9 mouse cellular contexts compared by ENCODE assay signal in genomic region chr7:133793248-133794131, GRCm38 (mm10). TPM values are rescaled to one million over a fixed set of nuclear protein-coding genes. Genes with fewer than 3 reads are reported as not detected.
DNase-seq lines count a peak whose midpoint lies in the region; ATAC-seq and TF ChIP-seq lines count a peak whose summit lies in the region.
"Had no signal": no experiment of that assay in that cellular context is flagged by ENCODE, and none has a peak within 500 bp of the region (broad histone marks: within the 10 kb centered on the region; RNA-seq: fewer than 3 reads in every experiment).

No protein-coding gene starts in this region.

- TF ChIP-seq CTCF in brain, embryonic 14.5 days (IDR thresholded peaks at IDR 0.05; ENCODE audit: borderline replicate concordance, extremely low read depth, insufficient read depth, insufficient read length) = no peak

- intact Hi-C loops in heart, postnatal 14 days (cut with DNase I) = no loop called here

- peak; percentile 35 to 50 for DNase-seq in frontal cortex, postnatal 36 days (ENCODE audit: low spot score in 2 of 2)
- no peak for DNase-seq in frontal cortex, postnatal 14 days (ENCODE audit: low spot score in 2 of 2)
- DNase-seq in 3T3-L1 (ENCODE audit: low read depth, low spot score) = peak; percentile 88
- peak; percentile 70 for DNase-seq in brain, embryonic 14.5 days (ENCODE audit: low read depth)
- DNase-seq in heart, postnatal 14 days = peak; percentile 23 to 35
- peak; percentile 49 to 54 for DNase-seq in layer of hippocampus, postnatal 36 days
- no peak for DNase-seq in thymus, postnatal 0 days (ENCODE audit: low spot score)

- no peak for ATAC-seq in CD4-positive, CD25-positive, alpha-beta regulatory T cell, adult 4 months

- TF ChIP-seq POLR2A in brain, embryonic 14.5 days (IDR thresholded peaks at IDR 0.05; ENCODE audit: borderline replicate concordance, extremely low read depth, insufficient read depth, insufficient read length, poor library complexity, severe bottlenecking) = no peak

RNA-seq across cellular contexts. Expression of gene Dhx32, which starts 11.0 kb away (rescaled TPM):
- 31.6 and 35.3 TPM in 2 replicates for polyA plus RNA-seq in brain, embryonic 14.5 days (2012; rRNA removed)
- total RNA-seq in heart, postnatal 14 days (2021) = 10 to 100 TPM; 32.3 to 33.7 TPM
- total RNA-seq in layer of hippocampus, postnatal 36 days (2021) = 10 to 100 TPM; 39.1 TPM
- 23.3 and 23.7 TPM in 2 replicates for polyA plus RNA-seq in thymus, postnatal 0 days (2015; fragmentation: Nextera tagmentation; extraction: Ambion mirVana)
- 1 to 10 TPM; 9.1 to 9.4 TPM for polyA plus RNA-seq in CD4-positive, CD25-positive, alpha-beta regulatory T cell, adult 4 months (2017; shearing (Covaris generic))

RNA-seq across cellular contexts. Expression of gene Fank1, which starts 16.8 kb away (rescaled TPM):
- polyA plus RNA-seq in brain, embryonic 14.5 days (2012; rRNA removed) = 4.4 and 4.7 TPM in 2 replicates
- under 1 TPM in 1 of 2 experiments, not detected in 1; 0.50 TPM for total RNA-seq in heart, postnatal 14 days (2021)
- 1 to 10 TPM; 2.4 to 2.5 TPM for total RNA-seq in layer of hippocampus, postnatal 36 days (2021)
- polyA plus RNA-seq in thymus, postnatal 0 days (2015; fragmentation: Nextera tagmentation; extraction: Ambion mirVana) = 0.23 and 0.33 TPM in 2 replicates
- polyA plus RNA-seq in CD4-positive, CD25-positive, alpha-beta regulatory T cell, adult 4 months (2017; shearing (Covaris generic)) = not detected
- polyA plus RNA-seq: liver, embryonic 16.5 days had no signal

Comparison
In these comparisons a context has a peak if more than half of its experiments do, and no peak if none do; other contexts are left out.
1. DNase-seq: peak in frontal cortex, postnatal 36 days (2 of 2), 3T3-L1 (single experiment), brain, embryonic 14.5 days (single experiment), heart, postnatal 14 days (2 of 2) and layer of hippocampus, postnatal 36 days (2 of 2); none in frontal cortex, postnatal 14 days (0 of 2) and thymus, postnatal 0 days (single experiment).